Mouse (Mus musculus) splenic B cell, adult 2 months (primary cell): Measurements from ENCODE around the gene Rnf157.

ENCODE experiments used
- DNase-seq: peaks from one replicate; pipeline ENCODE4 v3.0.0-alpha.2; 2011; ENCODE audit warnings: low read depth, low spot score
- H3K27me3 ChIP-seq: 2 replicates; pipeline ENCODE4 v1.6.1; 2012; ENCODE audit warnings: mild to moderate bottlenecking, low read length, moderate library complexity, mixed read lengths; ENCODE audit not compliant: control insufficient read depth, poor library complexity, insufficient read depth, severe bottlenecking
- H3K36me3 ChIP-seq: 2 replicates; pipeline ENCODE4 v1.6.1; 2012; ENCODE audit warnings: mild to moderate bottlenecking, low read length, moderate library complexity, mixed read lengths; ENCODE audit not compliant: control insufficient read depth, poor library complexity, insufficient read depth, severe bottlenecking

The Rnf157 gene

DNA sequence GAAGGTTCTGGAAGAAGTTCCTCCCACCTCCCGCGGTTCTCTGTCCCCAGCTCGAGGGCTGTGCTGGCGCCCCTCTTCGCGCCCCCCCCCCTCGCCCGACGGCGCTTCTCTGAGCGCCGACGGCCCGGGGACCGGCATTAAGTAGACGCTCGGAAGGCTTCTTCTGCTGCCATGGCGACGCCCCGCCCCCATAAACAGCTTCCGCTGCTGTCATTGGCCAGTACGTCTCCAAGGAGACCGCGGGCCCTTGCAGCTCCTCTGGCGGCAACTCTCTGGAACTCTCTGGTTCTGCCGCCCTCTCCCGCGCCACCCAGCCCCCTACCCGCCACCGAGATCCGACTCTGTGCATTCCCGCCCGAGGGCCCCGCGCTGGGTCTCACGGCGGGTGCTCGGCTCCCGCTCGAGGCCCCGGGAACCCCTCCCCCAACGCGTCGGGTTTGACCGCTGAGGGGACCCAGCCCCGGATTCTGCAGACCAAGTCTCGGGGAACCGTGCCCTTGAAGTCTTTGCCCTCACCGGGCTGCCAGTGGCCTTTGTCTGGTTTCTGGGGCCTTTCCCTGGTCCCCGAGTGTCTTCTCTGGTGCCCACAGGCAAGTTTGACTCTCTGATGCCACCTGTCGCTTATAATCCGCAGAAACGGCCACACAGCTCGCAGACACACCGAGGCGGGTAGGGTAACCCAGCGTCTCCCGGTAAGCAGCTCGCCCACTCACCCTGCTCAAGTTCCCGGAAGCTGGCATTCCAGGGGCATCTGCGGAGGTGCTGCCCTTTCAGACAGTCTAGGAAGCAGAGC is 77.4 kb downstream of the Rnf157 start, which contains the start of gene Foxj1:
Gene Foxj1, minus strand, starts transcription at position 156 of the 793 bp plus-strand sequence.
- no peaks in the 10 kb centered on the region for H3K27me3 ChIP-seq
- H3K36me3 ChIP-seq = no peaks in the 10 kb centered on the region
- DNase-seq = peak; percentile 97

DNA sequence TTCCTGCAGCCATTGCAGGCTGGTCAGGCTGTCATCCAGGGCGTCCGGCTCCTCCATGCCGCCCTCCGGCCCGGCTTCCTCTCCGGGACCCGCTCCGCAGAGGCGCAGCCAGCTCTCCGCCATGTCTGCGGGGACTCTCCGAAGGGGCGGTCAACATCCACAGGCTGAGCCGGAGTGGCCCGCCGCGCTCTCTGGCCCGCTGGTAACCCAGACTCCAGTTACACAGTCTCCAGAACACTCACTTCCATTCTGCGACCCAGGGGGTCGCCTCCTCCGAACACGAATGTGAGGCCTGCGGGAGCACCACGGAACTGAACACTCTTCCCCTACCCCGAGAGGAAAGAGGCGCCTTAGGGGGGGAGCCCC is 78.4 kb downstream of the Rnf157 start:
- H3K36me3 ChIP-seq = no peaks in the 10 kb centered on the region
- no peak for DNase-seq

DNA sequence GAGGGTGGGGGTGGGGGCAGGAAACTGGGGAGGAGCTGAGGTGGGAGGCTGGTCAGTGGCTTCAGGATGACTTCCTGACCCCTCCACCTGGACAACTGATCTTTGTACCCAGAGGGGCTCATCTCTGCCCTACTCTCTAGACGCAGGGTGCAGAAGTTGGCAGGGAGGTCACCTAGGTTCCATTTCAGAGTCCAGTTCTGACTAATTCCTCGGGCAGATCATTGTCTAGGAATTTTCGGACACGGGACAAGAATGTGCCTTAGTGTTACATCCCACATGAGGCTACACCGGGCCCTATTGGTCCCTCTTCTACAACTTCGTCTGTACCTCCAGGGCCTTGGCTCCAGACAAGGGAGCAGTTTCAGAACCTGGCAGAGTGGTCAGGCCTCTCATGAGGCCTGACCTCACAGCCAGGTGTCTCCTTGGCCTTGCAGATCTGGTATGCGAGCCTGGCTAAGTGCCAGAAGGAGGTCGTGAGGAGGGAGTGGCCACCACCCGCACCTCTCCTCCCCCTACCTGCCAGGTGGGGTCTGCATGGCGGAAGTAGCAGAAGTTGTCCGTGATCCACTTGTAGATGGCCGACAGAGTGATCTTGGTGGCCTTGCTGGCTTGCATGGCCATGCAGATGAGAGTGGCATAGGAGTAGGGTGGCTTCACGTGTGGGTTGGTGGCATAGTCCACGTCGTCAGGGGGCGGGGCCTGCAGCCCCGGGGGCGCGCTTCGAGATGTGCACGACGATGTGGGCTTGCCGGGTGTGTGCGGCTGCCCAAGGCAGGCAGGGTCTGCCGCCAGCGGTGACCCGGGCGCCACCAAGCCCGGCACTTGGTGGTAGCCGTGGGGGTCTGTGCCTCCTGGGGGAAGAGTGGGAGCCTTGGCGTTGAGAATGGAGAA is 79.1 kb downstream of the Rnf157 start:
- Histone ChIP-seq H3K36me3 (no peaks in the 10 kb centered on the region), H3K27me3 (no peaks in the 10 kb centered on the region)
- DNase-seq = peak; percentile 27

More for the DNA sequence above, 78.4 kb downstream of the Rnf157 start:
- H3K27me3 ChIP-seq = no peaks in the 10 kb centered on the region

DNA sequence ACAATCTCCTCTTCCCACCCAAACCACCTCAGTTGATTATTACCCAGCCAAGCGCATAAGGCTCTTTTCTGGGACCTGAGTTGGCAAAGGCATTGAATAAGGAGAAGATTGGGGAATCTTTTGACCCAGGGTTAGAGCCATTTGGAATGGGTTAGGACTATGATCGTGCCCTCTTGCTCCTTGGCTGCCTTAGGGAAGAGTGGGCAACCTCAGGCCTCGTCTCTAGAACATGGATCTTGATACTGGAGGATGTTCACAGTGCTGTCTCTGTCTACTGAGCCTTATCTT is 79.9 kb downstream of the Rnf157 start:
- Histone ChIP-seq H3K27me3 (no peaks in the 10 kb centered on the region), H3K36me3 (no peaks in the 10 kb centered on the region)
- no peak for DNase-seq

DNA sequence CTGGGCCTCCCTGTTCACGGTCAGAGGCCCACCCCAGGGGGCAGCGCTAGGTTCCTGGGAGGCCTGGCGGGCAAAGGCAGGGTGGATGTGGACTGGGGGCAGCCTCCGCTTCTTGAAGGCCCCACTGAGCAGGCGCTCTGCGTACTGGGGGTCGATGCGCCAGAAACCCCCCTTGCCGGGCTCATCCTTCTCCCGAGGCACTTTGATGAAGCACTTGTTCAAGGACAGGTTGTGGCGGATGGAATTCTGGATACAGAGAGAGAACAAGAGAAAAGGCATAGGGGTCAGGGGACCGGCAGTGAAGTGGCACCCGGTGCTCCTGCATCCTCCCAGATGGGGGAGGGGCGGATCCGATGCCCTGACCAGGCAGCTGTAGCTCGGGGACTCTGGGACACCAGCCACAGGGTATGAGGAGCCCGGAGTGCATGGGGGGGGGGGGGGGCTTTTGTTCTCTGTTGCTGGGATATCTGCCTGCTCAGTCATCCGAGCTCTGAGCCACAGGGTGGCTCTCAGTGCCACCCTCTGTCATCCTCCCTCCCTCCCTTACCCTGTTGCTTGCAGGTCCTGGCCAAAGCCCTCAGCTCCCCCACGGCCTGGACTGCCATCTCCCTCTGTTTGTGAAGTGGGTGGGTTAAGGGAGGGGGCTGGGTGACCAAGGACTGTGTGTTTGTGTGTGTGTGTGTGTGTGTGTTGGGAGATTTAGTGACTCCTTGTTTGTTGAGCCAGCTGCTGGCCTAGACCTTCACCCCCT is 80.4 kb downstream of the Rnf157 start:
- no peaks in the 10 kb centered on the region for H3K27me3 ChIP-seq
- DNase-seq = no peak

DNA sequence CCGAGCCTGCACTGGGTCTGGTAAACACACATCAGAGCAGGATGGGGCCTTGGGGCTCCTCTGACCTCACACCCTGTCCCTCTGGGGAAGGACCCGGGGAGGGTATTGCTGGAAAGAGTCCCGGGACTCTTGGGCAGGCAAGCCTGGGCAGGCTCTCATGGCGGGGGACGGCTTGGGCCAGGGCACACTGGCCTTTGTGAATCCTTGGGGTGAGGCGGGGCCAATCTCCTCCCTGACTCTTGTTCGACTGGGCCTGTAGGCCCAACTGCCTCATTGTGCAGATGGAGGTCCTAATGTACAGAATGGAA is 82.7 kb downstream of the Rnf157 start:
- DNase-seq = no peak
- no peaks in the 10 kb centered on the region for H3K36me3 ChIP-seq
- H3K27me3 ChIP-seq = no peaks in the 10 kb centered on the region

More for the DNA sequence above, 80.4 kb downstream of the Rnf157 start:
- H3K36me3 ChIP-seq = no peaks in the 10 kb centered on the region

DNA sequence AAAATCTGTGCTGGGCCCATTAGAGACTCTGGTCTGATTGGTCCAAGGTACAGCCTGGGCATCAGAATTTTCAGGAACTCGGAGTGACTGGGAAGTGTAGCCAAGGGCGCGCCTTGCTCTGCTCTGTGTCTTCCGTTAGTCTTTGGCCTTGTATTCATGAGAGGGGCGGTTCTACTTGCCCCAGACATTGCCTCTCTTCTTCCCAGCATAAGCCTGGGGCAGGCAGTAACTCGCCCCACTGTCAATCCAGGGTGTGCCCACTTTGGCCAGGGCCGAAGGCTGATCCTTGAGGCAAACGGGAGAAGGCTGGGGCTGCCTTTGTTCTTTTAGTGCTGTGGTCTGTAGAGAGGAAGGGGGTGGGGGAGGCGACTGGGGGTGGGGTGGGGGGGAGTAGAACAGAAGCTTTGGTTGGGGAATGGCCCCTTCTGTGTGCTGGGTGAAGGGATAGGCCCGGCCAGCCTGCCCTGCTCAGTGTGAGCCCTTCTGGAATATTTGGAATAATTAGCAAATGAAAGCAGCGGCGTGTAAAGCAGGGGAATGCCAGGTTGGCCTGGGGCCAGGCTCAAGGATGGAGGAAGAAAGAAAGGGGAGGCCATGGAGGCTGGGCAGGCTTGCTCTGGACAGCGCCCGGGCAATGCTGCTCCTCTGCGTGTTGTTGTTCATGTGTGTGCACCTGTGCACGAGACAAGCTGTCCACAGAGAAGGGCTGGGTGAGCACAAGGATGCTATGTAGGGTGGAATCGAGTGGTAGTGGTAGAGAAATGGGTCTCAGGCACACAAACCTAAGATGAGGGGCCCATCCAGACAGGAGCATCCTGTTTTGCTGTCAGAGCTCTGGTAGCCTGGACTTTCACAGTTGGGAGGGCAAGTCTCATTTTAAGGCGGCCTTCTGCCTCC is 83.3 kb downstream of the Rnf157 start:
- no peak for DNase-seq
- H3K36me3 ChIP-seq = no peaks in the 10 kb centered on the region

DNA sequence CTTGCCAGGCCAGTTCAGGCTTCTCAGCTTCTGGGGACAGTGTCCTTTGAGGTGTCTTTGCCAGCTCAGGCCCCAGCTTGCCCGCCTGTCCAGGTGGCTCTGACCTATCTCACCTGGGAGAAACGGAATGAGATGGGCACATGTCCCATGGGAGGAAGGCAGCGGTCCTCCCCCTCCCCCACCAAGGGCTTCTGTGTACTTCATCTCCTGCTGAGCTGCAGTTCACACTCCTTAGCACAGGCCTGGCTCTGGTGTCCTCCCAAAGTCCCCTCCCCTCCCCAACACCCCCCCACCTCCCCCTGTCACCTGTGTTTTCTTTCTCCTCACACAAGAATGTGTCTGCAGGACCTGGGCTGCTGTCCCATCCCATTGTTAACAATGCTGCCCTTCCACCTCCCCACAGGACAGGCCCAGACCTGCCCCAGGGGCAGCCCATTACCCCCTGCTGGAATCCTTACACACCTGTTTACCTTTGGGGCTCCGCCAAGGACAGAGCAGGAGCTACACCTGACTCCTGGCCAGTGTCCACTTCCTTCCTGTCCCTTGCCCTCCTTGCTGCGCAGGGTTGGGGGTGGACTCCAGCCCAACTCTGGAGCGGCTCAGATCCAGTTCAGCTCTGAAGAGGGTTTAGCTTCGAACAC is 85.7 kb downstream of the Rnf157 start:
- Histone ChIP-seq H3K27me3 (no peaks in the 10 kb centered on the region), H3K36me3 (no peaks in the 10 kb centered on the region)
- no peak for DNase-seq

More for the DNA sequence above, 83.3 kb downstream of the Rnf157 start:
- no peaks in the 10 kb centered on the region for H3K27me3 ChIP-seq

DNA sequence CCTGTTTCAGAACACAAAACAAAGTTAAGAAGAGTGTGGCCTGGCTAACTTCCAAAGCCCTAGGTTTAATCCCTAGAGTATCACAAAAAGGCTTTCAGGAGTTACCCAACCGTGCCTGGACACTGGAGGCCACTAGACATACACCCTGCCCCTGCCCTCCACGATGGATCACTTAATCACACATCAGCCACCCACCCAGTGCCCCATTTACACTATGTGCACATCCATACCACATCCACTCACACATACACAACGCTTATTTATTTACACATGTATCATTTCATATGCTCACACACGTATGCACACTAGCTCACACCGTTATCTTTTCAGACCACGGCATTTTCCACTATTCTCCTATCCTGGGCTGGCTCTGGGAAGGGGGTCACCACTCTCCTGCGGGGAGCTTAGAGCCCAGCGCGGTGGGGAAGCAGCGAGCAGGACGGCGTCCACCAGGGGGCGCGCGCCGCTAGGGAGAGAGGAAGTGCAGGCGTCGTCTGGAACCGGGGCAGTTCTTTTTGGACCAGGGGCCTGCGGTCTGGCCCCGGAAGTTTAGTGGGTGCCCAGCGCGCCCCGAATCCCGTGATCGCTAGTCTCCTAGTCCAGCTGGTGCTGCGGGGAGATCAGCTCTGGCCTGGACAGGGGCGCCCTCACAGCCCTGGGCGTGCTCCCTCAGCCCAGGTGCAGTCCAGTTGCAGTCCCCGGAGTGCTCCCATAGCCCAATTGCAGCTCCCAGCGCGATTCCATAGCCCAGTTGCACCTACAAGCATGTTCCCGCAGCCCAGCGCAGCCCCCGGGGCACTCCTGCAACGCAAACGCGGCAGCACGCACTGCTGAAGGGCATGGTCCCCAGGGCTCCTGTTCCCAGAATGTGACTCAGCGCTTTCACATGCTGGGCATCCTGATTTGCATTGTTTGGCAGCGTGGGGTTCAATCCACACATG is 93.8 kb downstream of the Rnf157 start:
- H3K27me3 ChIP-seq = no peaks in the 10 kb centered on the region
- no peaks in the 10 kb centered on the region for H3K36me3 ChIP-seq
- DNase-seq = peak; percentile 90

DNA sequence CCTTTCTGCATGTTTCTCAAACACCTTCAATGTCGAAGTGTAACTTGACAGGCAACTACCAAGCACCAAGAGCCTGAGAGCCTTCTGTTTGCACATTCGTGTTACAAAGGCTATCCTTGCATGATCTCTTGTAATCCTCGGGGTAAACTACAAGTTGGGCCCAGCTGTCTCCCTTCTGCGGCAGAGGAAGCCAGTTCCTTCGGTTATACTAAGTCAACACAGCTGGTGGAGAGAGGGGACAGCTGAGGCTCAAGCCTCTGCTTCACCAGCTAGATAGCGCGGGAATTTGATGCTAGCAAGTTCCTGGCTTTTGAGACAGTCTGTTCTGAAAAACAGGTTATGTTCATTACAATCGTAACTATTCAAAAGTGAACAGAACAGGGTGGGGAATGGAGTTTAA is 100.5 kb downstream of the Rnf157 start:
- no peak for DNase-seq
- H3K36me3 ChIP-seq = no peaks in the 10 kb centered on the region
- no peaks in the 10 kb centered on the region for H3K27me3 ChIP-seq

DNA sequence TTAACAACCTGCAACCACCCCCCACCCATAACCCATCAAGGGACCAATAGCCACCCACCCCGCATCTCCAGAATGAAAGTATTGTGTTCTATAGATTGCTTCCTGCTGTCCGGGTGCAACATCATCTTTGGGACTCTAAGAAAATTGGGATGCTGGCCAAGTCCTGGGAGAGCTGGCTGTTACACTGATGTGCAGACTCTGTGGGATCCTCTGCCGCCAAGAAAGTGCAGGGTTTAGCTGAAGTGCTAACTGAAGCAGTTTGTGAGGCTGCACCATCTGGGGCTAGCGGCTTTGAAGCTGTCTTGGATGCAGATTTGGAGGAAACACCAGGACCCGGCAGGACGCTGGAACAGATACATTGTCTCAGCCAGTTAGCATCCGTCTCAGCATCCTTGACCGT is 101.7 kb downstream of the Rnf157 start:
- no peaks in the 10 kb centered on the region for H3K36me3 ChIP-seq
- DNase-seq = no peak
- H3K27me3 ChIP-seq = no peaks in the 10 kb centered on the region

DNA sequence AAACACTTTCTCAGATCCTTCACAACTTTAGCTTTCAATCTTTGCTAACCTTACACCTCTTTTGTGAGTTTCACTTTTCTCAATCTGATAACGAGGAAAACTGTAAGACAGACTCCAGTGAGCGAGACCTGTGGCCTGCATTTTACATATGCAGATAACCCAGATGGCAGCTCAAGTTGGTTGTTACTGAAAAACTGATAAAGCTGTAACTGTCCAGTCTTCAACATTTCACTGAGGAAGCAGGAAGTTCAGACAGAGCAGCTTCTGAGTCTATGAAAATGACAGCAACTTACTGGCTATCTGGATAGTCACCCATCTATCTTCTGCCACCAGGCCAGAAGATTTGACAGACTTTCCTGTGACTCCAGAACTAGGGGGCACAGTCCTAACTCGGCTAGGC is 103.2 kb downstream of the Rnf157 start:
- no peak for DNase-seq
- no peaks in the 10 kb centered on the region for H3K27me3 ChIP-seq
- no peaks in the 10 kb centered on the region; the same call in 1 of the 2 replicates for H3K36me3 ChIP-seq
